8 mouse cellular contexts compared by ENCODE assay signal in genomic region chr1:151570981-151571837, GRCm38 (mm10). TPM values are rescaled to one million over a fixed set of nuclear protein-coding genes. Genes with fewer than 3 reads are reported as not detected.
A peak's percentile ranks its signal among the peaks of the same experiment; 100 is the strongest.
DNase-seq lines count a peak whose midpoint lies in the region.

TSS of gene Fam129a (plus strand) at chr1:151571186.

- intact Hi-C loops in heart, postnatal 10 days (cut with DNase I) = loop anchor here (5.0 kb wide), 1 partner anchor 41 kb away; no protein-coding TSS in a partner anchor

- H3K4me3 ChIP-seq in forebrain, embryonic 10.5 days = peak within 1 kb of the TSS; percentile 51

- WGBS in forebrain, embryonic 10.5 days = 4% methylated on average over 46 of the region's 46 CpGs

- peak within 1 kb of the TSS; percentile 41; the same call in 1 of the 2 replicates for H3K27ac ChIP-seq in forebrain, embryonic 10.5 days

- H3K9me3 ChIP-seq in forebrain, embryonic 10.5 days = no peaks in the 10 kb centered on the region

- peaks cover 22% of the 10 kb centered on the region for H3K4me1 ChIP-seq in forebrain, embryonic 10.5 days

- peaks cover 53% of the 10 kb centered on the region for H3K27me3 ChIP-seq in forebrain, embryonic 10.5 days (ENCODE audit: poor library complexity, severe bottlenecking)

- H3K36me3 ChIP-seq in forebrain, embryonic 10.5 days (replicated peaks) = no peaks in the 10 kb centered on the region

- DNase-seq in CD4-positive helper T cell, adult 2 months (ENCODE audit: low read depth, low spot score) = peak; percentile 69
- peak; percentile 38 for DNase-seq in adrenal gland, adult 8-10 months
- peak; percentile 47 for DNase-seq in forebrain, embryonic 10.5 days (ENCODE audit: extremely low spot score, low spot score)
- peak; percentile 73 to 74 for DNase-seq in heart, postnatal 10 days
- DNase-seq in kidney, postnatal 25 days = peak; percentile 43 to 65
- peak; percentile 62 for DNase-seq in lung, postnatal 36 days
- peak; percentile 49 for DNase-seq in ovary, postnatal 14 days (ENCODE audit: low spot score)
- peak; percentile 67 to 75 for DNase-seq in urinary bladder, postnatal 4 days (ENCODE audit: low spot score in 2 of 2)

RNA-seq across cellular contexts. Expression of gene Fam129a, which starts in this region (rescaled TPM):
- total RNA-seq in adrenal gland, adult 8-10 months (2022) = 100 to 1,000 TPM in 2 of 4 experiments, 10 to 100 TPM in 2; 83.7 to 130 (median 96.0) TPM
- polyA plus RNA-seq in forebrain, embryonic 10.5 days (2016; fragmentation: Nextera tagmentation; extraction: Ambion mirVana) = 0.46 and 0.59 TPM in 2 replicates
- total RNA-seq in heart, postnatal 10 days (2021) = 10 to 100 TPM; 38.4 to 44.0 TPM

Comparison
In these comparisons a context has a peak if more than half of its experiments do, and no peak if none do; other contexts are left out.
1. Peak in every context shown above with its lines: DNase-seq, H3K4me3 ChIP-seq and H3K27ac ChIP-seq.
2. Peak in DNase-seq, H3K4me3 ChIP-seq and H3K27ac ChIP-seq in forebrain, embryonic 10.5 days; RNA of the gene not detected or under 1 TPM.